Mouse (Mus musculus): ENCODE measurements around the gene Grik3.

Grik3 gene

DNA sequence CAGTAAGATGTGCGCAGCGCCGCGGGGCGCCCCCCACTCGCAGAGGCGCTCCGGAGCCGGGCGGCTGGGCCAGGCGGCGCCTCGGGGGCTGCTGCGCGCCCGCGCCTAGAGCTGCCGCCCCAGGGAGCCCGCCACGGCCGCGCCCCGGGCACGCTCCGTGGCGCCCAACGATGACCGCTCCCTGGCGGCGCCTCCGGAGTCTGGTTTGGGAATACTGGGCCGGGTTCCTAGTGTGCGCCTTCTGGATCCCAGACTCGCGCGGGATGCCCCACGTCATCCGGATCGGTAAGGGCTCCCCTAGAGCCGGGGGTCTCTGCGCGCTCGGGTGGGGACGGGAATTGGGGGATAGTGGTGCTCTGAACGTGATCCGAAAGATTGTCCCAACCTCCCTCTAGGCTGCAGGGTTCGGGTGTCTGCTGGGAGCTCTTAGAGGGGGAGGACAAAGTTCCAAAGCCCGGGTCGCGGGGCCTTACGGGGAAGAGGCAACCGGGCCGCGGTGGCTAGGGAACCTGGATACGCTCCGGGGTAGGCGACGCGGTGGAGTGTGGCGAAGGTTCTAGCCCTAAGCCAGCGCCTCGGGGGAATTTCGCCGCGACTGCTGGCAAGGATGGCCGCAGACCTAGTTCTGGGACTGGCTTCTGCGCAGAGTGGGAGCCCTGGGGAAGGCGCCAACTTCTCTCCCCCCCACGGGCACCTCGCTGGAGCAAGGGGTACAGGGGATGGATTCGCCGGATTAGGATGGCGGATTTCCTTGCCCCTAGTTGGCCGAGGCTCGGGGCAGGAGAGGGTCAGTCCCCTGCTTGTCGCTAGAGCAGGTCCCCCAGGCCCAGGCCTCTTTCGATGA, at the start of gene Grik3:
Grik3 (plus strand) TSS at position 40 of the 844 bp plus-strand sequence.
- peak; percentile 44 for DNase-seq (ENCODE audit: low spot score)

DNA sequence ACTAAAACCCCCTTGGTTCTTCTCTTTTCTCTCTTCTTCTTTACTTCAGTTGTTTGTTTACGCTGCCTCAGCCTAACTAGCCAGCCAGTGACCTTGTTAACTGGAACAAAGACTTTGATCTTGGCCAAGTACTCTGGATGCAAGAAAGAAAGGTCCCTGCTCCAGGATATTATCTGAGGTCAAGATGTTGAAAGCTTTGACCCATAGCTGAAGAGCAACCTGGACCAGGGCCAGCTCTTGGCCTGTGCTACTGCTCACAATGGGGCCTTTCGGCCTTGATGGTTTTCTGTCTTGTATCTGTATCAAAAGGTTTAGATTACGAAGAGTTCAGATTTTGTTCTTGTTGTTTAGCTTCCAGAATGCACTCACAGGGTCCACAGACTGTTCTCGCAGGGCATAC, 48.7 kb upstream of the Grik3 start:
- DNase-seq (ENCODE audit: low spot score) = no peak

DNA sequence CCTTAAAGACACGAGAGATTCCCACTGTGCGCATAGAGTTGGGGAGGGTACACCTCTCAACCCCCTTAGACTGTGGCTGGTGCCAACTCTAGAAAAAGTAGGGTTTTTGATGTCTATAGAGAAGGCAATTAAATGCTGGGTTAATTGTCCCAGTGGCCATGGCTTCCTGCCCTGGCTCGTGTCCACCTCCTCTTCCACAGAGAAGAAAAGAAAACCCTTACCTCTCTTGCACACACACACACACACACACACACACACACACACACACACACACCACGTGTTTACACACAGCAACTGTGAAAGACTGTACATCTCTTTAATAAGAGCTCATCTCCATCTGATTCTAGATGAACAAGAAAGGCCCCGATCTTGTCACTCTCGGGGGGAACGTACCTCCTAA, 46.1 kb upstream of the Grik3 start:
- DNase-seq (ENCODE audit: low spot score) = no peak

DNA sequence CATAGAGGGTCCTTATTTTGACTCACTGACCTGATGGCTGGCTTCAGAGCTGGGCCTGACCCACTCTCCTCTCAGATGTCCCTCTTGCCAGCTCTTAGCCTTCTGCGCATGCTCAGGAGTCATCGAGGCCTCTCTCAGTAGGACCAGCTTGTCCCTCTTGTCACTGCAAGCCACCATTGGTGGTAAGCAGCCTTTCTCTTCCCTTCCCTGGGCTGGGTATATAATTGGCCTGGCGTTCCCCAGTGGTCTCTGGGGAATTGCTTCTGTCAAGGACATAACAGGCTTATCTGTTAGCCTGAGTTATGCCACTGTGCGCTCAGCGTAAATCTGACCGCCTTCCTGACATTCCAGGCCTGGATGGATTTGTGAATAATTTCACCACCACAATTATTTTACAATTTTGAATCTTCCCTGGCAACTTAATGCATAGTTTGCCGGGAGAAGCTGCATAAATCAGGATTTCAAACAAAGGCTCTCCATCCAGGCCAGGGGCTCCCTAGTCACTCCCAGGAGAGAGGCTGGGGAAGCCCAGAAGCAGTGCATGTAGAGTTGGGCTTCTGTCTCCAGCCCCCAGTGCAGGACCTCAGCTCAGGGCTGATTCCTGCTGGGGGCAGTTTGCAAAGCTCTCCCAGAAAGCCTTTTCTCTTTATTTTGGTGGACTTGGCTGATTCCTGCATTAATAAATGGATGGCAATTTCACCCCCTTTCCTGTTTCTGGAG, 39.7 kb upstream of the Grik3 start:
- DNase-seq (ENCODE audit: low spot score) = no peak

DNA sequence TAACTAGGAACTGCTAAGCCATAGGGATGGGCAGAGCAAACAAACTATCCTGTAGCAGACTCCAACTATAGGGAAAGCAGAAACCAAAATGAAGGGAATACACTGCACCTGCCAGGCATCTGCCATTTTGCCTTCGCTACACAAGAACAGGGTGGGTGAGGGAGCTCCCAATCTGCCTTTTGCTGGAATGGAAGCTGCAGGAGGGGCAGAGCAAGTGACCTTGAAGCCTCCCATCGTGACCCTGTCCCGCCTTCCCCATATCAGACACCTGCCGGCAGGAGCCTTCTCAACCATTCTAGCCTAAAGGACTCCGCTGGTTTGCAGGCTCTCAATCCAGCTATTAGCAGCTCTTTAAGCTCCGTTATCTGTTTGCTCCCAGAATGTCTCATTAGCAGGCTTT, 38.7 kb upstream of the Grik3 start:
- no peak for DNase-seq (ENCODE audit: low spot score)

DNA sequence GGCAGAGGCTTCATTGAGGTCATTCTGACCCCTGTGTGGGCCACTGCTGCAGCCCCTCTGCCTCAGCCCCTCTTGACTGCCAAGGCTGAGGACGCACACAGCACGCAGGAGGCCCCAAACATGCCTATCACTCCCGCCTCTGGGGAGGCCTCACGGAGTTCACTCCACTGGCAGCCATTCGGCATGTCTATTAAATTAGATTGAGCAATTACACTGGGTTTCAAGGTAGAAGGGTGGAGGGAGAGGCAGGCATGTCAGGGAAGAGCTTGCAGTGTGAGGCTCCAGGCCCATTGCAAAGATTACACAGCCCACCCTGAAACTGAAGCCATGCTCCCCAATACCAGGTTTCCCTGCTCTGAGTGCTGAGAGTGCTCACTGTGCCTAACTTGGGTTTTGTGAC, 34.0 kb upstream of the Grik3 start:
- no peak for DNase-seq (ENCODE audit: low spot score)

DNA sequence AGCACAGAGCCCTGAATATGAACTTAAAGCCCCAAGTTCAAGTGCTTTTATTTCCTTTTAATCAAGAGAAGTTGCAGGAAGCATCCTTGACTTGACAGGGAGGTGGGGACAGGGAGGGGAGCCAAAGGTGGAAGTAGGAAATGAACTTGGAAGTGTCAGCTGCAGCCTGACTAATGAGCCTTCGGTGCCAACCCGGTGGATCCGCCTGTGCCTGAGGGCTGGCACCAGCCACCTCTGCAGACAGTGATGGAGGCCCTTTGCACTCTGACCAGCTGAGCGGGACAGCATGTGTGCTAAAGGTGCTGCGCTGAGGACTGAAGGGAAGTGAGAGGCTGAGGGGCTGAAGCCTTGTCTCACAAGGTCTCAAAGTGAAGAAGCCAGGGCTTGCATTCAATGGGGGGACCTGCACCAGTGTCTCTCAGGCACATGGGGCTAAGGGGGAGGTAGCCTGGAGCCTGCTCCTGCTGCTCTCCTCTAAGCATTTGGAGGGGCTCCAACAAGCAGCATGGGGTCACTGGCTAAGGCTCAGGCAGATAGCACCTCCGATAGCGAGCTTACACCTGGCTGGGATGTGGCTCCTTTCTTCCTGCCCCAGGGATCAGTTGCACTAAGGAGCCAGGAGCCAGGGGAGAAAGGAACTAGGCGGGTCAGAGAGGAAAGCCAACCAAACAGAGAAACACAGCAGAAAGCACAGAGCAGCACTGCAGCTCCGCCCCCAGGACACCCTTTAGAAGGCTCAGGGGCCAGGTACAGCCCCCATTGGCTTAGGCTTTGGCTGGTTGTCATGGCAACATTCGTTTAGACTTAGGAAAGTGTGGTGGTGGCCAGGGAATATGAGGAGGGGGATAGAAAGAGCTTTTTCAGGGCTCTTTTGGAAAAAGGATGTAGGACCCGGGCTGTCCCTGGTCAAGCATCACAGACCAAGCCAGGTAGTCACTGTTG, 33.1 kb upstream of the Grik3 start:
- DNase-seq (ENCODE audit: low spot score) = no peak

DNA sequence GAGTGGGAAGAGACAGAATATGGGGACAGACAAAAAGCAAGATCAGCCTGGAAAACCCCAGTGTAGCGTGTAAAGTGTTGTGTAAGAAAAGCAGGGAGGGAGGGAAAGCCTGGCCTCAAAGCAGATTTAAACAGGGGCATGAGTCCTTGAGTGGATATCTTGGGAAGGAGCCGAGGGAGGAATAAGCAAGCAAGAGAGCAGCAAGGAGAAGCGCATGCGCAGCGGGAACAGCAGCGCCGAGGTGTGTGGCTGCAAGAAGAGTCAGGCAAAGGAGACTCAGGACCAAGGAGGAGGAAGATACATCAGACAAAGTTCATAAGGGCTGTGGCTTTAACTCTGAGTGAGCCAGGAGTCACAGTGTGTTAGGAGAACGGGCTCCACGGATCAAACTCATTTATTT, 30.7 kb upstream of the Grik3 start:
- DNase-seq (ENCODE audit: low spot score) = no peak

DNA sequence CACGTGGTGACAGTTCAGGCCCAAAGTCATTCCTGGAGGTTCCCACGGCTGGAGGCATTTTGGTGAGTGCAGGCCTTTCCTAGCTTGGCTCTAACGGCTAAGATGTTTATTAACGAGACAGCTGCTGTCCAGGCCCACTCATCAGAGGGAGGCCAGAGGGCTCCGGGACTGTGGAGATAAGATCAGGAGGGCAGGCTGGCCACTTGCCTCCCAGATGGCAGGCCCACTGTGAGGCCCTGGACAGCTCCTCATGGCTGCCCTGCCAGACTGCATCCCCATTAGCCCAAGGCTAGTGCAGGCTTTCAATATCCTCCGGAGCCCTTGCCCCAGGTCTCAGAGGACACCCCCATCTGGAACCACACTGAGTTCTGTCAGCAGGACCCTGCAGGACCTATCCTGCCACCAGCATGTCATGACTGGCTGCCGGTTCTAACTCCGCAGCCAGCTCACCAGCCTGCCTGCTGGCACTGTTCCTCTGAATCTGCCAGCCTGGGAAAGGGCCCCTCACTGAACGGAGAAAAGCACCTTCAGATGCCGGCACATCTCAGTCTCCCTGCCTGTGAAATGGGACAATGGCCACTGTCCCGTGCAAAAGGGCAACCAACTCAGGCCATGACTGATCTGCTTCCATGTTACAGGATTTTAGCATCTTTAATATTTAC, 20.7 kb upstream of the Grik3 start:
- DNase-seq (ENCODE audit: low spot score) = no peak

DNA sequence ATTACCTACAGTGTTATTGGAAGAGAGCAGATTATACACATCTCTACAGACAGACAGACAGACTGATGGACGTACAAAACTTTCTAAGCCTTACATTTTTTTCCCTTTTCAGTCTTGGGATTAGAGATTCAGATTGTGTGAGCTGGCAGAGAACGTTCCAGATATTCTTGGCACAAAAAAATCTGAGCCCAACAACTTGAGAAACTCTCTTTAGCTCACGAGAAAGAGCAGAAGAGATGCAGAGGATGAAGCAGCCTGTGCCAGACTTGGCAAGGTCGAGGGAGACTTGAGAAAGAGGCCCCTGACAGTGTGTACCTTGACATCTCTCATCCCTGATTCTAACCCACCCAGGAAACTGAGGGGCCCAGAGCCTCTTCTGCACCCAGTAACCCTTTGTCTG, 15.6 kb upstream of the Grik3 start:
- no peak for DNase-seq (ENCODE audit: low spot score)

DNA sequence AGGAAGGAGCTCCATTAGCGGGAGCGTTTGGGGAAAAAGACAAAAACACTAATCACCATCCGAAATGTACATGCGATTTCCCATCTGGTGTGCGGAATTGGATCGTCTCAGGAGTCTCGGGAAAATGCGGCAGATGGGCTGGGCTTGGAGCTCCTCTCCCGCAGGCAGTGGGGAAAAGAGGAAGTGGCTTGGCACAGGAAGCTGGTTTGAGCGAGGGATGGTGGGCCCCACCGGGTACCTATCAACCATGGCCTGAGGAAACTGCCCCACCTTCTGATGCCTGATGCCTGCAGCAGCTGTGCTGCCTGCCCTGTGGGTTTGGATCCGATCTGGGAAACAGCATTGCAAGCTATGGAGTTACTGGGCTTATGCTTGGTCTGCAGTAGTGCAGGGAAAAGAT, 12.4 kb upstream of the Grik3 start:
- no peak for DNase-seq (ENCODE audit: low spot score)

DNA sequence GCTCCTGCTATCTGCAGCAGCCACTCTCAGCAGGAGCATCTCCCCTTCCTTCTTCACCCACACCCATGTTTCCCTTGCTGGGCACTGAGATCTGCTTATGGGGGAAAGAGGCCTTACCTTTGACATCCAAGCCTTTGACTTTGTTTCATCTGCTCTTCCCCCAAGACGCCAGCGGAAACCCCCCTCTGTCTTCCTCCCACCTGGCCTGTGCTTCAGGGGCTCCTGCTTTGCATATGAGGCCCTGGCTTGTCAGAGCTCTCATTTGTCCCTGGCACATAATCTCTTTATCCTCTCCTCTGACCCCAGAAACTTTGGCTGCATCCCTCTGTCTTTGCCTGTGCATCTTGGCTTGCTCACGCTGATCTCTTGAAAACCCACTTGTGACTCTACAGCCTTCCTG, 9.2 kb upstream of the Grik3 start:
- no peak for DNase-seq (ENCODE audit: low spot score)

DNA sequence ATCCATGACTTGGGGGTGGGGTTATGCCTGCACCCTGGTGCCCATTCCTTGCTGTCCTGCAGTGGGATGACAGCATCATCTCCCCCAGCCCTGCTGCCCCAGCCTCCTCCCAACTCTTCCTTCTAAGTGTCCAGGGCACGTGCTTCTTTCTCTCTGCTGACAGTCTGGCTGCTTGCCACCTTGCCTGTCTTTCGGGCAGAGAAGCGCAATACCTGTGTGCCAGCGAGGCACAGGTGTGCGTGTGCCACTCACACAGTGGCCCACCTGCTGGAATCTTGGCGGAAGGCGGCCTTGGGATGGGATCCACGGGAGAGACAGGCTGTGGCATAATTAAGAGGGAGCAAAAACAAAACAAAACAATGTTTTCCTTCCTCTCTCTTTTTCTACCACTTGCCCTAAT, 6.4 kb upstream of the Grik3 start:
- DNase-seq (ENCODE audit: low spot score) = no peak

DNA sequence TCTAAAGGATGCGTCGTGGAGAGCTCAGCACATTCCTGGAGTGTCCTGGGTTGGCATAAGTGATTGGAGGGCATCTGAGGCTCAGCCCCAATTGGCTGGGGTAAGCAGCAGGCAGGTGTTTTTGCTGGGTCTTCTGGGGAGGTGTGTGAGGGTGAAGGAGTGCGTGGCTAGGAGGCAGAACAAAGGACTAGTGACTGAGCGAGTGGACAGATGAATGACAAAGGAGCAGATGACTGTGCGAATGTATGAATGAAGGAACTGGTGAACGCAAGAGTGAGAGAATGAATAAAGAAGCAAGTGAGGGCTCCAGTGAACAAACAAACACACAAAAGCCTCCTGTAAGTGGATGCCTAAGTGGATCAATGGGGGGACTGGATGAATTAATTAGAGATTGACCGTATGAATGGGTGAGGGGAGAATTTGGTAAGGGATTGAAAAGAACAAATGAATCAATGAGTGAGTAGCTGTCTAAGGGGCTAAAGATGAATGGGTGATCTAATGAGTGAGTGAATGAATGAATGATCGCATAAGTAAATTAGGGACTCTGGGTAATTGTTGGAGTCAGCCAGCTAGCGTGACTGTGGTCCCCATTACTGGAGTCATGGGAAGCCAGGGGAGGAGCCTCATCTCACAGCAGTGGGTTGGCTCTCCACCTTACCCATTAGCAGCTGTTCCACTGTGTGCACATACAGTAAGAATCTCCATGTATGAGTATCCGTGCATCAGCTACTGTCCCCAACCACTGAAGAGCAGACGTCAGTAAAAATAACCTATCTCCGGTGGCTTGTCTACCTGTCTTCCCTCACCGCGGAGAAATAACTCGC, 4.9 kb upstream of the Grik3 start:
- DNase-seq (ENCODE audit: low spot score) = no peak

DNA sequence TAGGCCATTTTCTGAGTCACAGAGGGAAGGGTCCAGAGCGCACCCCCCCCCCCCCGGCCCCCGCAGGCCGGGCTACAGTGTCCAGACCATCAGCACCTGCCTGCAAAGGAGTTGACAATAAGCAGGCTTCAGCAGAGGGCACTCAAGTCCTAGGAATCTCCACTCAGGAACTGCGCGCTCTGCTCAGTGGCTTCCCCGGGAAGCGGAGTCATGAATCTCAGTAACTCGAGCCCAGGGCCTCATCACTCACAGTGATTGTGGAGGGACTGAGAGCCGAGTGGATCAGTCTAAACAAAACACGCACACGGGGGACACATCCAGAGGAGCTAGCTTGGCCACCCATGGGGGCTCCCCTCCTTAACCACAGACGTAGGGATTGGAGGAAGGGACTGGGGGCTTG, 3.9 kb upstream of the Grik3 start:
- no peak for DNase-seq (ENCODE audit: low spot score)

DNA sequence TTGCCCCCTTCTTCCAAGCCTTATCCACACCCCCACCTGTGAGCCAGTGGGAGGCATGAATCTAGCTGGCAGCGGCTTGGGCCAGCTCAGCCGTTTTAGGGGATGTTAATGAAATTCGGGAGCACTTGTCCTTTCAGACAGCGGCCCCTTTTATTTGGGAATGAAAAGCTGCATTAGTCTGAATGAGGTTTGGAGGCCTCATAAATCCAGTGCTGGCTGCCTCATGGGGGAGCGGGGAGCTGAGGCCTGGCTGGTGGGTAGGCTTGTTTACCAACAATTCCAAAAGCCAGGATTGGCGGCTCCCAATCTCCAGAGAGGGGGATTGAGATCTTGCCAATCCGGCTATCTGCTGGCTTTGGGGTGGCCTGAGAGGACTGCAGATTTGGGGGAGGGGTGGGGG, 3.5 kb upstream of the Grik3 start:
- no peak for DNase-seq (ENCODE audit: low spot score)

DNA sequence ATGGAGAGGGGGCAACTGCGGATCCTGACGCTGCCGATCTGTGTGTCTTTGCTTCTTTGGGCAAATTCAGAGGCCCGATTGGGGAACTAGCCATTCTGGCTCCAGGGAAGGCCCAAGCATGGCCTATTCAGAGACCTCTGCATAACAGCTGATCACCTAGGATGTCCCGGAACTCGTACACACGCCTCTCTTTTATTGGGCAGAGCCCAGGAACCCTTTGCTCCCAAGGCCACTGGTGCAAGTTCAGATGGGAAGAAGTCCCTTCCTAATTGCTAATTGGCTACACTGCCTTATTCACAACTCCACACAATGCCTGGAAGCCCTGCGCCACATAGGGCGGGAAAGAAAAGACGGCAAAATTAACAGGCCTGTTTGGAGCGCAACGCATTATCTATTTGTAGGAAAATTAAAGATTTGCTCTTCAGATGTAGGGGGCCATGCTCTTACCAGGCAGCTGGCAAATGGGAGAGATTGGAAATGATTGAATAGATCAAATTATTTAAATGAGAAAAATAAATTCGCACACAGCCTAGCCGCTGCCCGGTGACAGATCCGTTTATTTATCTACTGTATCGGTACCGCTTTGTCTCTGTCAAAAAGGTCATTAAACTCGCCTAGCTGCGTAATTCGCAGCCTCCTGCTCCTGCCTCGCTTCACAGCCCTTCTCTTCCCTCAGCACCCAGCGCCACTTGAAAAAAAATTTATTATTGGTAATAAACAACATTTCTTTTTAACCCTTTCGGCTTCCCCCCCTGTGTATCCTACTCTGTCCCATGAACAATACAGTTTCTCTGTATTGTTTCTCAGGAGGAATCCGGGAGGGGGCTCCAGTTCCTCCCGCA, 1.5 kb upstream of the Grik3 start:
- no peak for DNase-seq (ENCODE audit: low spot score)

DNA sequence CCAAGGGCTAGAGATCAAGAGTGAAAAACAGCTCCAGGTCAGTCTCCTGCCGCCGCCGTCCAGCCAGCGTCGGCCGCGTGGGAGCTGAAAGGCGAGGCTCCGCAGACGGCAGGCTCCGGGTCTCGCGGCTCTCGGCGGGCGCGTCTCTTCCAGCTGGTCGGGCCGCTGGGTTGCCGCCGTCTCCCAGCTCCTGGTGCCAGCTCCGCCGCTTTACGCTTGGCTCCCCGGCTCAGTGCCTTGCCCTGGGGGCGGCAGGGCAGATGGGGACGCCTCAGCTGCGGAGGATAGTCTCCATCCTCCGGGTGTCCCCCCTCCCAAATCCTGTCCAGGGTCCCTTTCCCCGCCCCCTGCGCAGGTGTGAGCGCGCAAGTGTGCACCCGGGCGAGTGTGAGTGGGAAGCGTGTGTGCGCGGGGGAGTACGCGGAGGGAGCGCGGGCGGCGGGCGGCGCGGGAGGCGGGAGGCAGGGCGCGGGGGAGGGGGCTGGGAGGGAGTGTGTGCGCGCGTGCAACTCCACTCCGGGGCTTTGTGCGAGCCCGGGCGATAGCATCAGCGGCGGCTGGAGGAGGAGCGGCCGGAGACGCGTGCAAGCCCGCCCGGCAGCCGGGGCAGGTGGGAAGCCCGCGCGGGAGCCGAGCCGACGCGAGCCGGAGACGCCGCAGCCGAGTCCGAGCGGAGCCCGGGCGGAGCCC, 454 bp upstream of the Grik3 start:
- peak; percentile 59 for DNase-seq (ENCODE audit: low spot score)

DNA sequence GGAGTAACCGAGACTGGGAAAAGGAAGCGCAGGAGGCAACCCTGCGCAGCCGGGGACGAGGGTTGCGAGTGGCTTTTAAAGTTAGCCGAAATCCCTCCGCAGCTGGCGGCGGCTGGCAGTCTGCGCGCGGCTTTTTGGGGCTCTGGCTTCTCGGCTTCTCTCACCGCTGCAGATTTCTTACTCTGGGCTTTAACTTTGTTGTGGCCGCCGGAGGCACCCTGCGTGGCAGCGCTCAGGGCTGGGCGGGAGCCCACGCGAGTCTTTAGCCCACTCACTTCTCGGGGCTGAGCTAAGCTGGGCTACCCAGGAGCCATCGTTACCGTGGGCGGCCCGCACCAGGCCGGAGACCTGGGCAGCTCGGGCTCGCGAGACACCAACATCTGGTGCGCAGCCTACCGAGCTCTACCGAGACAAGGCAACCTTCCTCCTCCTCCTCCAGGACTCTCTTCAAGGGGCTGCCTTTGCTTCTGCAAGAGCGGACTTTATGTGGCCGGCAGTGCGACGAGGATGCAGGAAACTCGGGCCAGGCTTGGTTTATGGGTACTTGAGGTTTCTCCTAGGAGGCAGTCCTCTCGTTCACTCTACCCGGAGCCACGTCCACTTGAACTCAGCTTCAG, 1.1 kb downstream of the Grik3 start:
- no peak for DNase-seq (ENCODE audit: low spot score)
